Mouse (Mus musculus): ENCODE measurements at regions not wholly inside any gene's neighbourhood (a gene's known extent, or its start where the extent isn't known, plus 50 kb on each side); places are given as distances from the start of the nearest gene placed in this dataset.

GRCm38 (mm10) chr3:129445961-129446360 is 86.2 kb upstream of the Elovl6 start:
- DNase-seq (ENCODE audit: extremely low read depth, low read depth): no peak

GRCm38 (mm10) chr3:129449928-129450327 is 82.2 kb upstream of the Elovl6 start:
- no peak for DNase-seq (ENCODE audit: extremely low read depth, low read depth)

GRCm38 (mm10) chr3:129450671-129451070 is 81.5 kb upstream of the Elovl6 start:
- no peak for DNase-seq (ENCODE audit: extremely low read depth, low read depth)

GRCm38 (mm10) chr3:129470088-129470487 is 62.1 kb upstream of the Elovl6 start:
- DNase-seq (ENCODE audit: extremely low read depth, low read depth): peak; percentile 25

- no peak for DNase-seq (ENCODE audit: extremely low read depth, low read depth)
Measured at GRCm38 (mm10) chr3:129471332-129471731, 60.8 kb upstream of the Elovl6 start.

GRCm38 (mm10) chr3:129472008-129472407 is 60.1 kb upstream of the Elovl6 start:
- no peak for DNase-seq (ENCODE audit: extremely low read depth, low read depth)

GRCm38 (mm10) chr3:129474451-129474850 is 57.7 kb upstream of the Elovl6 start:
- no peak for DNase-seq (ENCODE audit: extremely low read depth, low read depth)

- DNase-seq (ENCODE audit: extremely low read depth, low read depth): no peak
Measured at GRCm38 (mm10) chr3:129476250-129476649, 55.9 kb upstream of the Elovl6 start.

GRCm38 (mm10) chr3:129478093-129478492 is 54.1 kb upstream of the Elovl6 start:
- DNase-seq (ENCODE audit: extremely low read depth, low read depth): no peak

GRCm38 (mm10) chr3:129481293-129481692 is 50.9 kb upstream of the Elovl6 start:
- no peak for DNase-seq (ENCODE audit: extremely low read depth, low read depth)
